Mouse (Mus musculus): ENCODE measurements around the gene Zfp871. TPM values are rescaled to one million over a fixed set of nuclear protein-coding genes. Genes with fewer than 3 reads are reported as not detected.
"Not testable (repeated sequence)": the region's sequence is repeated elsewhere in the genome, so short reads cannot be mapped to it uniquely, and the experiment has no call there.

The Zfp871 gene
- total RNA-seq, 2 experiments from 2014 or later: 82.0 to 84.9 TPM

- no peak for TF ChIP-seq CTCF (IDR thresholded peaks at IDR 0.05)
- DNase-seq (ENCODE audit: extremely low spot score in 1 of 2, low spot score in 2 of 2): no peak
- intact Hi-C loops (cut with DNase I): no loop called here
Measured at GRCm38 (mm10) chr17:32722771-32723170, 65.3 kb downstream of the Zfp871 start.

GRCm38 (mm10) chr17:32722151-32722550, 65.9 kb downstream of the Zfp871 start:
- intact Hi-C loops (cut with DNase I); DNase-seq (ENCODE audit: extremely low spot score in 1 of 2, low spot score in 2 of 2); H3K4me3 ChIP-seq; H3K27ac ChIP-seq: not testable (repeated sequence)

More at GRCm38 (mm10) chr17:32722771-32723170, 65.3 kb downstream of the Zfp871 start:
- Histone ChIP-seq H3K27ac (no peak overlapping the region), H3K4me3 (no peak overlapping the region)

Other genes with a start within 250 kb of the Zfp871 start
- gene Cyp4f37, start 167.0 kb downstream of the Zfp871 start, total RNA-seq (2021): not detected
- gene Cyp4f40, start 129.4 kb downstream of the Zfp871 start, total RNA-seq (2021): not detected
- 10 to 100 TPM; 16.4 to 20.7 TPM for gene Cyp4f15, start 102.7 kb downstream of the Zfp871 start, total RNA-seq (2021)
- gene Zfp811, start 21.6 kb upstream of the Zfp871 start, total RNA-seq (2021): 1 to 10 TPM; 6.3 to 6.5 TPM
- 10 to 100 TPM; 28.4 to 31.1 TPM for gene Zfp799, start 42.0 kb upstream of the Zfp871 start, total RNA-seq (2021)
- gene Zfp870, start 103.4 kb upstream of the Zfp871 start, total RNA-seq (2021): 10 to 100 TPM in 1 of 2 experiments, 1 to 10 TPM in 1; 9.9 to 10.1 TPM
- 1 to 10 TPM; 5.2 to 5.3 TPM for gene Cyp4f14, start 129.1 kb upstream of the Zfp871 start, total RNA-seq (2021)
- 10 to 100 TPM; 16.8 to 20.7 TPM for gene Cyp4f13, start 159.1 kb upstream of the Zfp871 start, total RNA-seq (2021)
- gene Zfp472, start 177.5 kb upstream of the Zfp871 start, total RNA-seq (2021): 1 to 10 TPM; 4.5 to 6.0 TPM
- 10 to 100 TPM; 15.3 to 15.5 TPM for gene Zfp952, start 204.8 kb upstream of the Zfp871 start, total RNA-seq (2021)
- gene Zfp763, start 245.1 kb upstream of the Zfp871 start, total RNA-seq (2021): 10 to 100 TPM; 19.0 to 23.5 TPM

All from left cerebral cortex, adult 2 months (tissue).